Mouse (Mus musculus) frontal cortex, postnatal 14 days (tissue): ENCODE results near the gene Ptar1.
"Not testable (repeated sequence)": the region's sequence is repeated elsewhere in the genome, so short reads cannot be mapped to it uniquely, and the experiment has no call there.

ENCODE experiments used
- DNase-seq, 2 experiments: peaks; one replicate each; pipeline ENCODE4 v3.0.0; 2022; ENCODE audit warnings: low spot score in 2 of 2

Ptar1 gene

DNA sequence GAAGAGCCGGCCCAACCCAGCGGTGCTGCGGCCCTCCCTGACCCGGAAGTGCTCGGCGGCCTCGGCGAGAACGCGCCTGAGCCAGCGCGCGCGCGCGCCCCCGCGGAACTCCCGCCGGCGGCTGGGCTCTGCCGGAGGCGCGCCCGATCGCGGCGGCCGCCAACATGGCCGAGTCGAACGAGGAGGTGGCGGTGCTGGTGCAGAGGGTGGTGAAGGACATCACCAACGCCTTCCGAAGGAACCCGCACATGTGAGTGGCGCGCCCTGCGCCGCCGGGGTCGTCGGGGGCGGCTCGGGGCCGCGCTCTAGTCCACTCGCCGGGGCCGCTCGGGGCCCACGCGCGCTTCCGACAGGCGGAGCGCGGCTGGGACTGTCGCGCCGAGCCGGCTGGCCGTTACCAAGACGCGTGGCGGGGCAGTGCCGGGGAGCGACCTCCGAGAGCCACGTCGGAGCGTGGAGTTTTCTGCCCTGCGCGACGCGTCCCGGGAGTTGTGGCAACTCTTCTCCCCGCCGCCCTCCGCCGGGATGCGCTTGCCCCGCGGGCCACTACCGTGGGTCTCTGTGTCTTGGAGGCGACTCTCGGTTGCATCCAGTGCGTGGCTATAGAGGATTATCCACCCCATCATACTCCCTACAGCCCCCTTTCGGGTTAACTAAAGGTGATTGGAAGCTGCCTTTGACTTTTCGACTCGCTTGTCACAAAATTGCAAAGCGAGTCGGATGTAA lies at the start of gene Ptar1:
Gene Ptar1 (plus strand): TSS at position 134 of the 726 bp plus-strand sequence.
- DNase-seq, result peak; percentile 63 to 77

DNA sequence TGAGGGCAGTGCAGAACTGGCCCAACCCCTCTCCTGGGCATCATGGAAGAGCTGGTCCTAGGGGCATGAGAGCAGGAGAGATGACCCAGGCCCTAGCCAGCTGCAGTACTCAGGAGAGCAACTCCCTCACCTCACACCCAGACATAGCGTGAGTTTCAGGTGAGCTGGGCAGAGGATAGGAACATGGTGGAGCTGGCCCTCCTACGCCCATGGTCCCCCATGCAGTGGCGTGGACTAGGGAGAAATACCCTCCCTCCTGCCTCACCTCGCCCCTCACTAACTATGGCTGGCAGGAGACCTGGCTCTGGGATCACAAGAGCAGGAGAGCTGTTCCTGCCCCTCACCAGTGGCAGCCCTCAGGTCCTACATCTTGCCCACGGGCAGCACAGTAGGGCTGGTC lies 43.4 kb upstream of the Ptar1 start:
- no peak for DNase-seq

DNA sequence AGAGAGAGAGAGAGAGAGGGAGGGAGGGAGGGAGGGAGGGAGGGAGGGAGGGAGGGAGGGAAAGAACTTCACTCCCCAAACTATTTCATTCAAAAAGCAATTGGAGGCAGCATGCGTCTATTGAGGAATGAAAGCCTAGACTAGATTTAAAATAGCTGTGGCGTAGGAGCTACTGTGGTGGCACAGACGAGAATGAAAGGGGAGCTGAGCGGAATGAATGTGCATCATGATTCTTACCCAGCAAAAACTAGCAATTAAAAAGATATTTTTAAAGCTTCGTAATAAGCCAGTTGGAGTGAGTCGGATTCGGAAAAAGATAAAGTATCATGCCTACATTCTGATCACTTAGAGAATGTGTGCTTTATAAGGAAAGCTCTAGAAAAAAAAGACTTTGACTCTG lies 41.9 kb upstream of the Ptar1 start:
- no peak for DNase-seq

DNA sequence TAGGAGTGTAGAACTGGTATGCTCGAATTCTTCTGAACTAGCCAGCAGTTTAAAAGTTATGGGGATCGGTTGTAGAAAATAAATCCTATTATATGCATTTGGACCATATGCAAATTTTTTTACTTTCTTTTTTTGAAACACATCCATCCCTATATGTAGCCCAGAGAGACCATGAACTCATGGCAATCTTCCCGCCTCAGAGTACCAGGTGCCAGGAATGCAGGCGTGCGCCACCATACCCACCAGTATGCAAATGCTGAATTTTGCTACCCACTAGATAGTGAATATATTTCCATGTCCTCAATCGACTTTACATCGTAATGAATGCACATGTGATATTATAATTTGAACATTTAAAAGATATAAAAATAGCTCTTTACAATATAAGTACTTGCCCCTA lies 39.9 kb upstream of the Ptar1 start:
- no peak for DNase-seq

DNA sequence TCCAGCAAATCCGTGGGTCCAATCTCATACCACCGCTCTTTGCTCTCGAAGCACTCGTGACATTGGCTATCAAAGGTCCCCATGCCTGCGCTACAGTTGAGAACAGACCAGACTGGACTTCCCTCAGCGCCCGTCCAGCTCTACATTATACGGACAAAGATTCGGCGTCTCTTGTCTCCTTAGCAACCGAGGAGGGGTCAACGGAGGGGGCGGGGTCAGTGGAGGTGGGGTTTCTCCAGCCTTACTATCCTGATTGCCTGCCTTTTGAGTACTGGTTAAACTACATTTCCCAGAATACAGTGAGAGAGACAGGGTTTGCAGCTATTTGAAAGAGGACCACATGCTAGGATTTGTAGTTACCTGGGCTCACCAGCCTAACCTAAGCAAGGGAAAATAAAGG lies 34.6 kb upstream of the Ptar1 start, which contains the start of gene 1700028P14Rik:
Gene 1700028P14Rik (minus strand): TSS at position 169 of the 400 bp plus-strand sequence.
- peak; percentile 32 to 44 for DNase-seq

DNA sequence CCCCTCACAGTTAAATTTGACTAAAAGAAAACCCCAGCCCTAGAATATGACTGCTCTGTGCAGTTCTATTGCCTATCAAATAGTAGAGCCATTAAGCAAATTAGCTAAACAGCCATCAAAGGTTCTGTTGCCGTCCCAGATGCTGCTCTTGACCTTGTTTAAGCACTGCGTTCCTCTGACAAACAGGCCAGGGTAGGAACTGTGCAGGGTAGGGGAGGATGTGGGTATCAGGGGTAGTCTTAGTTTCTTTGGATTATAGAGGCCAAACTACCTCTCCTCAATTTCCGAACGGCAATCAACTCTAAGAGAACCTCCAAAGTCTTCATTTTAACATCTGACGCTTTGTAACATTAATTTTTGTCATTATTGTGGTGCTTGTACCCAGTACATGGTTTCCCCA lies 34.1 kb upstream of the Ptar1 start:
- DNase-seq, result no peak

DNA sequence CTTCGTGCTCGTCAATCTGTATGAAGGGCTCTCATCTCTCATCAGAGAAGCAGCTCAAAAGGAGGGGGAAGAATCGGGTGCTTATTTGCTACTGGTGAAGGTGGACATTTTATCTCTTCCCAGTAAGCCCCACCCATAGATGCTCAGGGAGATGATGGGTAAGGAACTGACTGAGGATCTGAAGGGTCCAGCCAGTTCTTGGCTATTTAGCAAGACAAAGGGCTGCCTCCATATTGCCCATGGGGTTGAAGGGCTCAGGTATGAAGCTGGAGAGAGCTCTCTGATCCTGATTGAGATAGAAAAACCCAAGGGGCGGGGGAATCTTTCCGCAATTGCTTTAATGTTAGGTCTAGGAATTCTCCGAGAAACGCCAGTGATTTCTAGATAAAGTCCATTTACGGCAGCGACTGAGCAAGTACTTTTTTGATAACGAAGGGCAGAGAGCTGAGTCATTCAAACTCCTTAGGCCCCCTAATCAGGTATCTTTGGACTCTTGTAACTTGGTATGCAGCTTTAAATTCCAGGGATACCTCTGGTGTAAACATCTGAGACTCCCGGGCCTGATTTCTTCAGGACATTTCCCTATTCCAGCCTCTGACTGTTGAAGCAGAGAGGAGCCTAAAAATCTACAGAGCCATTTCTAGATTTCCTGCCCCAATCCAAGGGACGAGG lies 29.8 kb upstream of the Ptar1 start:
- no peak for DNase-seq

DNA sequence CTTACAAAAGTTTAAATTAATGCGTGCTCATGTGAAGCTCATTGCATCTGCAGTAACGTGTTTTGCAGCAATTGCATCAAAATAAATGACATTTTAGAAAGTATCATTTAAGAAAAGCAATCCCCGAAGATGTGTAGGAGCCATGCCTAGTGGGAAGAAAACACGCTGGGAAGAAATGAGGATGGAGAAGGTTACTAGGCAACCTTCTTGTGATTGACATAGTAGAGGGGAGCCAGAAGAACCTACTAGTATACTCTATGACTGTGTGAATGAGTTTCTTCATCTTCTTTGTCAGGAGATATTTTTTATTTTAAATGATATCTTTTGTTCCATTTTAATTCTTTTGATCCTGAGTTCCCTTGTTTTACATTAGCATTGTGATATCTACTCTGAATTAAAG lies 28.9 kb upstream of the Ptar1 start:
- DNase-seq, result no peak

DNA sequence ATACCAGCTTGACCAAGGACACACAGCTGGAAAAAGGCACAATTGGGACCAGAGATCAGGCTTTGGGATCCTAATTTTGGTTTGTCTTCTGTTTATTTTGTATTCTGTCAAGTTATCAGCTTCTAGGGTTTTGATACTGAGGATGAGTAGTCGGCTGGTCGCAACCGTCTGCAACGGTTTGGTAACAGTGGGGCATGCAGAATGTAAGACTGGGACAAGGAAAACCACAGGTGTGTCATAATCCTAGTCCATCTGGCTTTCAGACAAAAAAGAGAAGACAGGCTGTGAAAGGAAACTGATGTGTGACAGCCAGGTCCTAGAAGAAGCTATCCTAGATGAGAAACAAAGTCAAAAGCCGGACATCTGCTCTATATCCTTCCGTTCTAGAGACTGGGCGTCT lies 23.1 kb upstream of the Ptar1 start:
- DNase-seq, result no peak

DNA sequence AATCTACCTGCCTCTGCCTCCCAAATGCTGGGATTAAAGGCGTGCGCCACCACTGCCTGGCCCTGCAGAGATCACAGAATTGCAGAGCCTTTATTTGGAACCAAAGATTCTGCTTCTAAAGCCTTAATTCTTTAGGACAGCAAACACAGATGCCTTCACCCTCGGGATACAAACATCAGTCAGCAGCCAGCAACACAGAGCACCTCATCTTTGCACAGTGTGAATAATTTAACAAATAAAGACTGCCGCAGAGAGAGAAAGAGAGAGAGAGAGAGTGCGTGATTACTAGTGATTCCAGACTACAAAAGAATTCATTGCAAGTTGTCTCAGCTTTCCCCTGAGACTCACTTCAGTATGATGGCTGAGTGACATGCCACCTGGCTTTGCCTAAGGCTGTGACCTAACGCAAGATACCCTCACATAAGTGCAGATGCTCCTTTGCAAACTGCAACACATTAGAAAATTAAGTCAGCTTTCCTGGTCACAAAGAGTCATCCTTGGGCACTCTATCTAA lies 19.0 kb upstream of the Ptar1 start:
- no peak for DNase-seq

DNA sequence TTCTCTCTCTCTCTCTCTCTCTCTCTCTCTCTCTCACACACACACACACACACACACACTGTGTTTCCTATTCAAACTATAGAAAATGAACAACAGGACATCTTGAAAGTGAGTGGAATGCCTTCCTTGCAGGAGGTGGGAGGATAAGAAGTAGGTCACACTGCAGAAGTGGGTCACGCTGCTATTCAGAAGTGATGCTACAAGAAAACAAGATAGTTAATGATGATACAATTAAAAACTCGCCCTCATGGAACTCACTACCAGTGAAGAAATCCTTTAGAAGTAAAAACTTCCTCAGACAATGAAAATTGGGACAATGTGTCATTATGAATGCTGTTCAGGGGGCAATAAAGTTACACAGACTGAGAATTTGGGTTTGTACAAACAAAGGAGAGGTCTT lies 14.2 kb upstream of the Ptar1 start:
- no peak for DNase-seq

DNA sequence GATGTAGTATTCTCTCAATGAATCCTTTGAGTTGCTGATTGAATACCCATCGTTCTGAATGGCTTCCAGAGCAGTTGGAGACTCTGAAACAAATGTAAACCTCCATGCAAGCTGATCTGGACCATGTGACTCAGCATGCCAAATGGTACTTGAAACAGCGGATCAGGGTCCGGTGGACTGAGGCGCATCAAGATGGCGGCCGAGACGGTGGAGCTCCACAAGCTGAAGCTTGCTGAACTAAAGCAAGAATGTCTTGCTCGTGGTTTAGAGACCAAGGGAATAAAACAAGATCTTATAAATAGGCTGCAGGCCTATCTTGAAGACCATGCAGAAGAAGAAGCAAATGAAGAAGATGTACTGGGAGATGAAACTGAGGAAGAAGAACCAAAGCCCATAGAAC lies 11.6 kb upstream of the Ptar1 start:
- not testable (repeated sequence) for DNase-seq

DNA sequence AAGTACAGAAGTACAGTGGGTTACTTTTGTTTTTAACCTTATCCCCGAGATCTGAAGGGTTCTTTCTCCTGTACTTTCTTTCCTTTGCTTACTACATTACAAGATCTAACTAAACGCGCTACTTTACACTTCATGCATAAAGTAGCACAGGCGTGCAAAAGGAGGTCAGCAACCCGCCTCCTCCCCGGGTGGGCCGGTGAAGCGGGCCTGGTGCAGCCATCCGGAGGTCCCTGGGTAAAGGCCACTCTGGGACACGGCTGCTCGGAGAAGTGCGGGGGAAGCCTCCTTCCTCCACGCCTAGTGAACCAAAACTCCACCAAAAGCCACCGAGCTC lies 300 bp upstream of the Ptar1 start:
- DNase-seq, result no peak

DNA sequence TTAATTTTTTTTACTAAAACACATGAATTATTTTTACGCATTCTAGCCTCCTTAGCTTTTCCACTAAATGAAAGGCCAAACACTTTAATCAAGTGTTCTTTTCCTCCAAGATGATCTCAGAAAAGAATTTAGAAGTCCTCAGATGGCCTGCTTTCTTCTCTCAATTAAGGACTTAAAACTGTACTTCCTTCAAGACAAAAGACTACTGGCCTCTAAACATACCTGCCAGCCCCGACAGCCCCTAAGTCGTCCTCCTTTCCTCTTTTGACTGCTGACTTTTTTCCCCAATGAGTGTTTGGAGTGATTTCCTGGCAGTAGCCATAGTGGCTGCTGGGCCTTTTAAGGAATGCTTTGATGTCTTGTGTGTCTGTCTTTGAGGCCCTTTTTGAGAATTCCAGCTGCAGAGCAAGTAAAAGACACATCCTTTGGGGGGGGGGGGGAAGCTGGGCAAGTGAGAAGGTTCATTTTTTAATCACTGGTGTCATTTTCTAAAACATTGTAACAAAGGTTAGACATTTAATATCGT lies 1.3 kb downstream of the Ptar1 start:
- no peak for DNase-seq

DNA sequence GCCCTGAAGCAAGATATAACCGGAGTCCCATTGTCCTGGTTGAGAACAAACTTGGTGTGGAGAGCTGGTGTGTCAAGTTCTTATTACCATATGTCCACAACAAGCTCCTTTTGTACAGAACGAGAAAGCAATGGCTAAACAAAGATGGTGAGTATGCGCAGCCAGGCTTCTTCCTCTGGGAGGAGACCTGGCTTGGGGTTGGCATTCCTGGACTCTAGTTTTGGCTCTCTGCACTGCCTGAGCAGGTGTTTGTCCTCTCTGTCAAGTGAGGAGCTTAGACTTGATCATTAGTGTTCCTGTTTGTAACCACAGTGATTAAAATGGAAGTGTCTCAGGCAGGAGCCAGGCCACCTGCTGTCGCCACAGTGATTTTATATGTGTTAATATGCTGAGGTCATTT lies 7.1 kb downstream of the Ptar1 start:
- DNase-seq, result no peak

DNA sequence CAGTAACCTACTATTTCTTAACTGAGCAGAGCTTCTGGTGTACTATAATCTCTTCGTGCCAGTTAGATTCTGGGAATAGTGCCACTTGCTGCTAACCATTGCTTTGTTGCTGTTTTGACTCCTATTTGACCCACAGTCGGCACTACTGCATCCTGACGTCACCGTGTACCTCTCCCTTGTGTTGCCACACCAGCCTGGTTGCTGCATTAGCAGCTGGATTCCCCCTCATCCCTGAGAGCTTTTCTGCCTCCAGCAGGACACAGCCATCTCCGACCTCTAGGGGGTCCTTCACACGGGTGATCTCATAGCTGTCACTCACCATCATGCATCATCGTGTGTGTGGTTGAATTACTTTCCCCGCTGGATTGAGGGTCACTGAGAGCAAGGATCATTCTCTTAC lies 10.6 kb downstream of the Ptar1 start:
- DNase-seq, result no peak

DNA sequence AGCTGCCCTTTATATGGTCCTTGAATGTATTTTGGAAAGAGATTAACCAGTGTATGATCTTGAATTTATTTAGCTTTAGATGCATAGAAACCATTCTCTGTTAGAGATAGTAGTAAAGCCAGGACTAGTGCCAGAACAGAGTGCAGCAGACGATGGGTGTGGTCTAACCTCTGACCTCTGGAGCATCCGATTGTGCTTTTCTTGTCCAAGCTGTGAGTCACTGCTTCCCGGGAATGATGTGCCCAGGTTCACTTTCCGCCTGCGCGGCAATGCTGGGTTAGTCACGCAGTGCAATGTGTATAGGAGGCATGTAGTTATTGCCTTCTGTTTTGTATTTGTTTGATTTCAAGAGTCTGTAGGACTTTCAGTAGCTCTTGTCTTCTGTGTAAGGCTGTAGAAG lies 11.1 kb downstream of the Ptar1 start:
- DNase-seq, result no peak

DNA sequence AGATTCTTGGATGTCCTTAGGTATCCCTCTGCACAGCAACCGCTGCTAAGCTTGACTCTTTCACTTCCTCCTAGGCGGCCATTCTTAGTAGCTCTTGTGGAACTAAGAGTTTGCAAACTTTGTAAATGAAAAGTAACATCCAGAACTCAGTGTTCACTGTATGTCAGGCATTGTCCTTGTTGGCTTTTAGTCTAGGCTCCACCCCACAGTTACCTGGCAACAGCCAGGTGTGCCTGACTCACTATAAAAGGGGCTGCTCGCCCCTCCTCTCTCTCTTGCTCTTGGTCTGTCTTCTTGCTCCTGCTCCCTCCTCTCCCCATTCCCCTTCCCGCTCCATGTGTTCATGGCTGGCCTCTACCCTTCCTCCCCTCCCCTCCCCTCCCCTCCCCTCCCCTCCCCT lies 11.9 kb downstream of the Ptar1 start:
- no peak for DNase-seq

DNA sequence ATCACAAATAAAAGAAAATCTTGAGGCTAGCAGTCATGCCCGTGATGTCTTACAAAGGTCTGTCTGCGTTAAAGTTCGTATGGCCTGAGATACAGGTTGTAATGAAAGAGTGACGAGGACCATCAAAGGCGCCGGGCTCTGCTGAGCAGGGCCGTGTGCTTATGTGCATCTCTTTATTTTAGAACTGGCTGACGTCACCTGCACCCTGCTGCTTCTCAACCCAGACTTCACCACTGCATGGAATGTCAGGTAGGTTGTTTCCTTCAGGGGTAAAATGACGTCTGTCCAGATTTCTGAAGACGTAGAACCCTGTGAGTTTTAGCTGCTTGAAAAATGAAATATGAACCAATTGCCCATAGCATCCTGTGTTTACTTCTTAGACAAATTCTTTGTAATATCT lies 15.7 kb downstream of the Ptar1 start:
- no peak for DNase-seq

DNA sequence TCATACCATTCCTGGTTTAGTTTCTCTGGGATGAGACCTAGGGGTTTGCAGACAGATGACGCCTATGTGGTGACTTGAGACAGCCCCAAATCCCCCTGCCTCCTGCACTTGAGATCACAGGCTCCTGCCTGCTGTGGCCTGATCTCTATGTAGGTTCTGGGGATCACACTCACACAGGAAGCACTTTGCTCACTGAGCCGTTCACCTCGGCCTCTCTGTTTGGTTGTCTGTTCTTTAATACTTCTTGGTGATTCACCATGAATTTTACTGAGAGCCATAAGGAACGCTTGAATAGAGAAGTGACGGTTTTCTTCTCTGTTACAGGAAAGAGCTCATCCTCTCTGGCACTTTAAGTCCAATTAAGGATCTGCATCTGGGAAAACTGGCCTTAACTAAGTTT lies 18.2 kb downstream of the Ptar1 start:
- DNase-seq, result no peak

DNA sequence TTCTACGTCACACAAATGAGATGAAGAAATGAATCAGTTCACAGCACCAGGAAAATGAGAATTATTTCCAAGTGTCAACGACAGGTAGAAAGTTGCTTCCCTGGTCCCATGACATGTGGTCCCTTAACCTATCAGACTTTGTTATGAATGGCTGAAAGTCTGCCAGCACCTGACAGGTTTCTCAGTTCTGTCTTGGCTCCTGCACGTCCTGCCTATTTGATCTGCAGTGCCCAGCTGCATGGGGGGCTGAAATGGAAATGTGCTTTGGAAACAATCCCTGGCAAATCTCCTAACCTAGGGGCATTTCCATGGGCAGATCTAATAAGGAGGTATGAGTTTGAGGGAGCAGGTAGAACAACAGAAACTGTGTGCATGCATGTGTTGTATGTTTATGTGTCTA lies 59.3 kb downstream of the Ptar1 start:
- no peak for DNase-seq

DNA sequence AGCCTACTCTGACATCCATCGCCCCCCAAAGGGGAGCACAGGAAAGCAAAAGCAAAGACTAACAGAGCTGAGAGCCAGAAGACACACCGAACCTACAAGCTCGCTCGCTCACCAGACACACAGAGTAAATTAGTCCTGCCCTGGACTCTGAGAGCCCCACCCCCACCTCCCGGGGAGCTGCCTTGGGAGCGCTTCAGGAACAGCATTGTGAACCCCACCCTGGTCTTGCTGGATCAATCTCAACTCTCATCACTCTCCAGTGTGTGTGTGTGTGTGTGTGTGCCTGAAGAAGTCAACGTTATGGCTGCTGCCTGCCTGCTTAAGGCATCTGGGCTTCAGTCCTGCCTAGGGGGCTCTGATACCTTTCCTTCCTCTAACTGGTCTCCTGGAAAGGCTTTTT lies 69.8 kb downstream of the Ptar1 start:
- DNase-seq, result no peak

DNA sequence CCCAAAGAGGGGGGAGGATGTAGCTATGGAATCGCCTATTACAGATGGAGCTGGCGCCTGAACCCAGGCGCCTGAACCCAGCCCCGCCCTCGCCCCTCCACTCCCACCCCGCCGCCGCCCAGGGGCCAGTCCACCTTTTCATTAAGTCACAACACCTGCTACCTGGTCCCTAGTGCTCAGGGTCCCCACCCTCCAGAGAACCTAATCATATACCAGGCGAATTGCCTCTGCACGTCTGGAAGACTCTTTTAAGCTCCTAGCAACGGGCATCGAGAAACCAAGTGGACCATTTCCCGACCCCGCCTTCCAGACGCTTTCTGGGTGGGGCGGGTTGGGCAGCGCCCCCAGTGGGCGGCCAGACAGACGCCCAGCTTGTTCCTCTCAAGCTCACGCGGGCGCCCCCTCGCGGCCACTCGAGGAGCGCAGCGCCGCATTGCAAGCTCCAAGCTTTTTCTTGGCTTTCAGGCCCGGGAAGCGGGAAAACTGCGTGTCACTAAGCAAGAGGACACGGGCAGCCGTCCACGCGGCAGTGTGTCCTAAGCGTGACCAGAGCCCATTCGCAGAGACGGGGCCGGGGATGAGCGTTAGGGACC lies 70.8 kb downstream of the Ptar1 start:
- peak; percentile 92 to 96 for DNase-seq
